Mouse (Mus musculus) CH12.LX (cell line): ENCODE measurements at regions not wholly inside any gene's neighbourhood (a gene's known extent, or its start where the extent isn't known, plus 50 kb on each side); places are given as distances from the start of the nearest gene placed in this dataset.
A peak's percentile ranks its signal among the peaks of the same experiment; 100 is the strongest.

Experiments
- DNase-seq: peaks from one replicate; pipeline ENCODE4 v3.0.0-alpha.2; 2013; ENCODE audit errors: extremely low read depth
- H3K27ac ChIP-seq: 2 replicates; pipeline ENCODE4 v1.5.1; 2012; ENCODE audit warnings: low read depth, mild to moderate bottlenecking, control low read depth, moderate library complexity; ENCODE audit not compliant: insufficient read depth
- H3K27me3 ChIP-seq: replicated peaks from 2 replicates; pipeline ENCODE3; 2012; ENCODE audit warnings: inconsistent platforms
- H3K36me3 ChIP-seq, 2 experiments: replicated peaks in 1 of 2; 2 replicates each; pipeline versions ENCODE3 to v1.6.1; 2012; ENCODE audit warnings: inconsistent platforms in 1 of 2, low read length in 1 of 2, mild to moderate bottlenecking in 1 of 2, mixed read lengths in 1 of 2, moderate library complexity in 1 of 2; ENCODE audit not compliant: control insufficient read depth in 1 of 2, insufficient read depth in 1 of 2
- H3K4me1 ChIP-seq, 2 experiments: 2 replicates each; pipeline ENCODE4 v1.6.1; 2012; ENCODE audit warnings: inconsistent platforms in 1 of 2, moderate library complexity in 1 of 2; ENCODE audit not compliant: insufficient read depth in 2 of 2, control insufficient read depth in 1 of 2
- H3K4me2 ChIP-seq: 2 replicates; pipeline ENCODE4 v1.6.1; 2012; ENCODE audit warnings: low read depth, mild to moderate bottlenecking, control low read depth; ENCODE audit not compliant: poor library complexity, insufficient read depth, severe bottlenecking
- H3K4me3 ChIP-seq, 3 experiments: fragments of 150-350 bp in 1 of 3; sonication (generic) in 1 of 3; replicated peaks in 1 of 3; 2 replicates each; pipeline versions ENCODE3 to v1.5.1; 2011 to 2012; ENCODE audit warnings: low read depth in 2 of 3, low read length in 2 of 3, mild to moderate bottlenecking in 2 of 3, moderate library complexity in 2 of 3, control low read depth in 1 of 3, improper control_type of control experiment in 1 of 3, inconsistent platforms in 1 of 3, mixed read lengths in 1 of 3; ENCODE audit not compliant: poor library complexity in 1 of 3
- H3K79me2 ChIP-seq: replicated peaks from 2 replicates; pipeline ENCODE4 v1.6.1; 2012; ENCODE audit warnings: mild to moderate bottlenecking, moderate library complexity; ENCODE audit not compliant: control insufficient read depth, poor library complexity, insufficient read depth, severe bottlenecking; ENCODE audit errors: extremely low read depth
- H3K9ac ChIP-seq: 2 replicates; pipeline ENCODE4 v1.6.1; 2012; ENCODE audit warnings: low read depth, mild to moderate bottlenecking, control low read depth, moderate library complexity; ENCODE audit not compliant: insufficient read depth
- H3K9me3 ChIP-seq: replicated peaks from 2 replicates; pipeline ENCODE3; 2012; ENCODE audit warnings: low read length, inconsistent platforms, mixed read lengths
- CHD1 ChIP-seq: IDR thresholded peaks from 2 replicates; pipeline ENCODE4 v1.6.1; 2012; ENCODE audit warnings: low read depth, low read length, improper control_type of control experiment, inconsistent platforms
- CHD2 ChIP-seq: IDR thresholded peaks from 2 replicates; pipeline ENCODE4 v1.6.1; 2011; ENCODE audit warnings: low read length, improper control_type of control experiment
- CTCF ChIP-seq, 2 experiments: IDR thresholded peaks in 1 of 2; conservative IDR thresholded peaks in 1 of 2; 2 replicates each; pipeline ENCODE4 v1.5.1; 2011 to 2012; ENCODE audit warnings: low read depth in 2 of 2, low read length in 2 of 2, improper control_type of control experiment in 1 of 2, inconsistent platforms in 1 of 2, mild to moderate bottlenecking in 1 of 2, moderate library complexity in 1 of 2
- GABPA ChIP-seq: IDR thresholded peaks from 2 replicates; pipeline ENCODE4 v1.6.1; 2012; ENCODE audit warnings: low read depth, low read length, improper control_type of control experiment, inconsistent platforms; ENCODE audit not compliant: insufficient replicate concordance
- HCFC1 ChIP-seq: IDR thresholded peaks from 2 replicates; pipeline ENCODE4 v1.6.1; 2012; ENCODE audit warnings: low read depth, mild to moderate bottlenecking, inconsistent platforms, low read length, improper control_type of control experiment
- IRF4 ChIP-seq: IDR thresholded peaks from 2 replicates; pipeline ENCODE4 v1.6.1; 2014; ENCODE audit warnings: low read depth, mild to moderate bottlenecking, inconsistent platforms, low read length, improper control_type of control experiment
- JUN ChIP-seq: IDR thresholded peaks from 2 replicates; pipeline ENCODE4 v1.6.1; 2011; ENCODE audit warnings: low read depth, mild to moderate bottlenecking, low read length, improper control_type of control experiment, moderate library complexity; ENCODE audit not compliant: insufficient read depth
- JUND ChIP-seq: conservative IDR thresholded peaks from 2 replicates; pipeline ENCODE4 v1.6.1; 2011; ENCODE audit warnings: low read depth, low read length, improper control_type of control experiment
- MAX ChIP-seq: IDR thresholded peaks from 2 replicates; pipeline ENCODE4 v1.6.1; 2011; ENCODE audit warnings: low read length, improper control_type of control experiment
- MAZ ChIP-seq: IDR thresholded peaks from 2 replicates; pipeline ENCODE4 v1.6.1; 2012; ENCODE audit warnings: low read depth, mild to moderate bottlenecking, inconsistent platforms, low read length, improper control_type of control experiment, moderate library complexity
- MEF2A ChIP-seq: IDR thresholded peaks from 2 replicates; pipeline ENCODE4 v1.6.1; 2014; ENCODE audit warnings: low read depth, mild to moderate bottlenecking, inconsistent platforms, low read length, improper control_type of control experiment, borderline replicate concordance
- NELFE ChIP-seq: IDR thresholded peaks from 2 replicates; pipeline ENCODE4 v1.6.1; 2011; ENCODE audit warnings: low read depth, low read length, improper control_type of control experiment
- NRF1 ChIP-seq: IDR thresholded peaks from 2 replicates; pipeline ENCODE4 v1.6.1; 2014; ENCODE audit warnings: low read depth, mild to moderate bottlenecking, inconsistent platforms, low read length, improper control_type of control experiment, moderate library complexity
- PAX5 ChIP-seq: IDR thresholded peaks from 2 replicates; pipeline ENCODE4 v1.6.1; 2012; ENCODE audit warnings: low read length, inconsistent platforms, mixed read lengths
- POLR2AphosphoS2 ChIP-seq: IDR thresholded peaks from 2 replicates; pipeline ENCODE4 v1.6.1; 2011; ENCODE audit warnings: low read depth, low read length, improper control_type of control experiment
- TCF12 ChIP-seq: IDR thresholded peaks from 2 replicates; pipeline ENCODE4 v1.6.1; 2014; ENCODE audit warnings: low read depth, mild to moderate bottlenecking, inconsistent platforms, low read length, improper control_type of control experiment
- ZKSCAN1 ChIP-seq: IDR thresholded peaks from 2 replicates; pipeline ENCODE4 v1.6.1; 2012; ENCODE audit warnings: low read depth, inconsistent platforms, low read length, improper control_type of control experiment, borderline replicate concordance
- ZMIZ1 ChIP-seq: IDR thresholded peaks from 2 replicates; pipeline ENCODE4 v1.6.1; 2012; ENCODE audit warnings: low read depth, mild to moderate bottlenecking, inconsistent platforms, low read length, improper control_type of control experiment
- ZNF384 ChIP-seq: IDR thresholded peaks from 2 replicates; pipeline ENCODE4 v1.6.1; 2012; ENCODE audit warnings: low read depth, low read length, improper control_type of control experiment, inconsistent platforms
- dilution Hi-C: fragments of 300-500 bp; cut with MboI; formaldehyde crosslinking; loops from 2 replicates; pipeline ENCODE4 v1.14.3; 2020; ENCODE audit warnings: low sequenced_read_pairs; ENCODE audit not compliant: extremely low pct_unique_long_range_greater_than_20kb, extremely low pct_ligation_motif_present
- in situ Hi-C: fragments of 300-500 bp; cut with MboI; formaldehyde crosslinking; loops from 3 replicates; pipeline ENCODE4 v1.14.3; 2019; ENCODE audit warnings: low sequenced_read_pairs, low pct_ligation_motif_present, low pct_unique_long_range_greater_than_20kb, mixed read lengths

- Histone ChIP-seq H3K79me2 (no peaks in the 10 kb centered on the region), H3K9me3 (no peaks in the 10 kb centered on the region), H3K27ac (no peak overlapping the region), H3K4me1 (peaks cover 0 to 19% of the 10 kb centered on the region in 2 experiments; a peak in 2 of 4 replicates), H3K4me3 (no peak overlapping the region), H3K9ac (no peak overlapping the region), H3K4me2 (no peak overlapping the region), H3K27me3 (no peaks in the 10 kb centered on the region), H3K36me3 (no peaks in the 10 kb centered on the region)
- TF ChIP-seq MEF2A (peak; percentile 64; the same call in 1 of the 2 replicates), ZMIZ1 (no peak)
- in situ Hi-C loops (no loop called here), dilution Hi-C loops (no loop called here)
- DNase-seq, result peak; percentile 47
These were observed 478.8 kb upstream of the Vstm2b start for GRCm38 (mm10) chr7:40419332-40419731.

- Histone ChIP-seq H3K36me3 (no peaks in the 10 kb centered on the region), H3K9me3 (no peaks in the 10 kb centered on the region), H3K9ac (no peak overlapping the region), H3K4me1 (peaks cover 0 to 15% of the 10 kb centered on the region in 2 experiments; a peak in 2 of 4 replicates), H3K4me3 (no peak overlapping the region), H3K79me2 (no peaks in the 10 kb centered on the region), H3K27me3 (no peaks in the 10 kb centered on the region), H3K27ac (no peak overlapping the region), H3K4me2 (no peak overlapping the region)
- in situ Hi-C loops, result no loop called here
- no peak for DNase-seq
- no peak for TF ChIP-seq PAX5
- no peak for TF ChIP-seq CTCF (conservative IDR thresholded peaks at IDR 0.05 in 1 of 2, IDR thresholded peaks at IDR 0.05 in 1 of 2; ENCODE audit: low read depth in 2 of 2, low read length in 2 of 2)
- no peak for TF ChIP-seq JUND
- no peak for TF ChIP-seq POLR2AphosphoS2
- TF ChIP-seq GABPA, result no peak
- TF ChIP-seq CHD1, result no peak
- no peak for TF ChIP-seq IRF4
- no peak for TF ChIP-seq NRF1
- no peak for TF ChIP-seq JUN
- TF ChIP-seq MAZ, result no peak
- no peak for TF ChIP-seq ZNF384
- TF ChIP-seq MEF2A, result no peak
- TF ChIP-seq HCFC1, result no peak
- no peak for TF ChIP-seq TCF12
- TF ChIP-seq MAX, result no peak
- no peak for TF ChIP-seq ZKSCAN1
- TF ChIP-seq NELFE, result no peak
- no peak for TF ChIP-seq CHD2
- dilution Hi-C loops, result no loop called here
These were observed 476.0 kb upstream of the Vstm2b start for GRCm38 (mm10) chr7:40422125-40422524.
